8 mouse cellular contexts compared by ENCODE assay signal in genomic region chr5:149228700-149229618, GRCm38 (mm10). TPM values are rescaled to one million over a fixed set of nuclear protein-coding genes. Genes with fewer than 3 reads are reported as not detected.
A peak's percentile ranks its signal among the peaks of the same experiment; 100 is the strongest.
DNase-seq lines count a peak whose midpoint lies in the region; ATAC-seq lines count a peak whose summit lies in the region.

No protein-coding gene starts in this region.

- H3K4me3 ChIP-seq in lung, embryonic 16.5 days (ENCODE audit: low read length): peak overlapping the region; percentile 52

- peak overlapping the region; percentile 58 for H3K9ac ChIP-seq in lung, embryonic 16.5 days (ENCODE audit: low read length)

- H3K9me3 ChIP-seq in lung, embryonic 16.5 days (ENCODE audit: control insufficient read depth, low read length): no peaks in the 10 kb centered on the region

- DNase-seq in MEL-GATA-1-ER (ENCODE audit: extremely low read depth, low read depth): peak; percentile 86
- DNase-seq in cerebellum, adult 8-10 months: peak; percentile 90
- peak; percentile 96 for DNase-seq in forelimb bud, embryonic 11.5 days (ENCODE audit: low read depth, low spot score)
- DNase-seq in layer of hippocampus, adult 9-10 months (ENCODE audit: low spot score): peak; percentile 96
- peak; percentile 100 for DNase-seq in ovary, postnatal 10 days (ENCODE audit: low spot score)
- peak; percentile 92 to 93 for DNase-seq in thymus, postnatal 10 days (ENCODE audit: low spot score in 2 of 2)

- peaks cover 13% of the 10 kb centered on the region for H3K4me1 ChIP-seq in lung, embryonic 16.5 days (replicated peaks; ENCODE audit: control insufficient read depth, insufficient read depth, low read length)

- H3K36me3 ChIP-seq in lung, embryonic 16.5 days (ENCODE audit: control insufficient read depth, insufficient read depth, low read length): no peaks in the 10 kb centered on the region

- H3K4me2 ChIP-seq in lung, embryonic 16.5 days (ENCODE audit: low read depth, low read length): peak overlapping the region; percentile 56

- ATAC-seq in hematopoietic stem cell, adult 5-6 weeks (replicated peaks in 1 of 2; ENCODE audit: insufficient read depth in 1 of 2, low FRiP score in 2 of 2, low TSS enrichment in 1 of 2, low read depth in 1 of 2, poor library complexity in 2 of 2, severe bottlenecking in 2 of 2): peak; percentile 98 to 99
- ATAC-seq in lung, embryonic 16.5 days (ENCODE audit: low read depth): peak; percentile 100

- WGBS in lung, embryonic 16.5 days: 3% methylated on average over 53 of the region's 55 CpGs

- no peaks in the 10 kb centered on the region for H3K27me3 ChIP-seq in lung, embryonic 16.5 days (ENCODE audit: control insufficient read depth, insufficient read depth, low read depth, low read length)

- peak overlapping the region; percentile 77 for H3K27ac ChIP-seq in lung, embryonic 16.5 days (ENCODE audit: low read length)

RNA-seq across cellular contexts. Expression of gene Alox5ap, which starts 35.6 kb away (rescaled TPM):
- total RNA-seq in hematopoietic stem cell, adult 5-6 weeks (2017): 324 and 337 TPM in 2 replicates
- polyA plus RNA-seq in lung, embryonic 16.5 days (2015; fragmentation: Nextera tagmentation; extraction: Ambion mirVana): 22.0 and 22.9 TPM in 2 replicates

RNA-seq across cellular contexts. Expression of gene Hmgb1, which starts 44.7 kb away (rescaled TPM):
- total RNA-seq in hematopoietic stem cell, adult 5-6 weeks (2017): 1,142 and 1,227 TPM in 2 replicates
- 1,316 and 1,601 TPM in 2 replicates for polyA plus RNA-seq in lung, embryonic 16.5 days (2015; fragmentation: Nextera tagmentation; extraction: Ambion mirVana)

RNA-seq across cellular contexts. Expression of gene Uspl1, which starts 44.8 kb away (rescaled TPM):
- total RNA-seq in hematopoietic stem cell, adult 5-6 weeks (2017): 42.1 and 59.9 TPM in 2 replicates
- 32.7 and 37.5 TPM in 2 replicates for polyA plus RNA-seq in lung, embryonic 16.5 days (2015; fragmentation: Nextera tagmentation; extraction: Ambion mirVana)

Comparison
In these comparisons a context has a peak if more than half of its experiments do, and no peak if none do; other contexts are left out.
1. Peak in every context shown above with its lines: DNase-seq, ATAC-seq, H3K4me3 ChIP-seq and H3K27ac ChIP-seq.